Mouse (Mus musculus): ENCODE data around the gene Mpzl2.

The Mpzl2 gene

GRCm38 (mm10) chr9:45085741-45086690 lies 46.4 kb downstream of the Mpzl2 start:
- no peak for DNase-seq (ENCODE audit: low spot score)

DNA sequence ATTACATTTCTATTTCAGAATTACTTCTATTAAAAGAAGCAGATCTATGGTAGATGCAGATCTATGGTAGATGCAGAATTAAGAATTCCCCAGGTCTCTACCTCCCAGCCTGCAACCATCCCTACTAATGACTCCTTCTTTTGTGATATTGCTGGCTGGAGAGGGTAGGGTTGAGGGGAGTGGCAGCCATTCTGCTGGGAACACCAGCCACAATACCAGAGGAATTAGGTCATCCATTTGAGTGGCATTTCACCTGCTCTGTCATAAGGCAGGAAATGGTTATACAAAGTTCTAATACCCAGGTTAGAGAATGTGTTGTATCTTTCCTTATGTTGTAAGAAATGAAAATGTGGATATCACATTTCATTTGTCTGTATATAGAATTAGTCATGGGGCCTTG lies 48.4 kb downstream of the Mpzl2 start:
- DNase-seq (ENCODE audit: low spot score) = no peak

- no peak for DNase-seq (ENCODE audit: low spot score)
Measured at GRCm38 (mm10) chr9:45090811-45091210, 51.2 kb downstream of the Mpzl2 start.

- no peak for DNase-seq (ENCODE audit: low spot score)
Measured at GRCm38 (mm10) chr9:45092641-45093040, 53.0 kb downstream of the Mpzl2 start.

GRCm38 (mm10) chr9:45095149-45095937 lies 55.7 kb downstream of the Mpzl2 start:
- no peak for DNase-seq (ENCODE audit: low spot score)

DNA sequence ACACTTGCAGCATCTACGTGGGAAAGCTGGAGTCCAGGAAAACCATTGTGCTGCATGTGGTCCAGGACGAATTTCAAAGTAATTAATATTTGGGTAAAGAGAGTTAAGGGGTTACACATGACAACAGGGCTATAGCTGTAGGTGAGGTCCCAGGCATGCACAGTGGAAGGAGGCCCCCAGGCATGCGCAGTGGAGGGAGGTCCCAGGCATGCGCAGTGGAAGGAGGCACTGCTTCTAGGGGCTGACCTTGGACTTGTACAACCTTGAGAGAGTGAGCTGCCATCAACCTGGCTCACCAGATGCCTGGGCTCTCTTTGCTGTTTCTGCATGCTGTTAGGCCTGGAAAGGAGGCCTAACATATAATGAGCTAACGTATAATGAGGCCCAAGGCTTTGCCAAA lies 58.3 kb downstream of the Mpzl2 start:
- no peak for DNase-seq (ENCODE audit: low spot score)

DNA sequence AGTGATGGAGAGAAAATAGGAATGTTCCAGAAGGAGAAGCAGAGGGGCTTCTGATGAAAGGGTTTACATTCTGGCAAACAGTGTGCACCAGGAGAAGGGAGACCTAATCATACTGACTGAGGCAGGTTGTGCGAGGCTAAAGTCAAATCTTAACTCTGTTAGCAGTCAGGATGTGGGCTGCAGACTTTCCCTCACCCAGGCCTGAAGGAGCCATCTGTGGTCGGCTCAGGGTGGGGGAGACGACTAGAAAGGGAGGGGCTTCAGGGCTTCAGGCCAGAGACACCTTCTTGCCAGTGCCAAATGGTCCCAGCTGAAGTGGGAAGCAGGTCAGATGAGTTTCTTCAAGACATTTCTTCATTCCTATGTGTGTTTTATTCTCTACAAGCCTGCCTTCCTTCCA lies 58.8 kb downstream of the Mpzl2 start:
- no peak for DNase-seq (ENCODE audit: low spot score)

DNA sequence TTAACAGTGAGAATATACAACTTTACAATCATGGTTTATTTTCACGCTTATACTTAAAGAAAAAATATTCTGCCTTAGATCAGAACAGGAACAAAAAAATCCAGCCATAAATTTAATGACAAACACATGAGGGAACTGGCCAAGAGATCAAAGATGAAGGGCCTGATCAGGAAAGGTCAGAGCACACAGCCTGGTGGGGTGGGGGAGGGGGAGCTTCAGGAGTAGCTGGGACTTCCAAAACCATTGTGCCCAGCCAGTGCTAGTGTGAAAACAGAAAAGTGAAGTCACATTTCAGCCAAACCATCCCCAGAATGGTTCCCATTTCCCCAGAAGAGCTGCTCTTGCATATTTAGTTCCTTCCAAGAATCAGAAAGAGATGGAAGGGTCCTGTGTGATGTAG lies 62.9 kb downstream of the Mpzl2 start:
- DNase-seq (ENCODE audit: low spot score) = no peak

GRCm38 (mm10) chr9:45103211-45103979 lies 63.8 kb downstream of the Mpzl2 start:
- no peak for DNase-seq (ENCODE audit: low spot score)

All from ovary, postnatal 14 days (tissue).